Mouse (Mus musculus) liver, postnatal 0 days (tissue): ENCODE data around the gene Dexi.

Experiments
- CTCF ChIP-seq: sonication (generic); IDR thresholded peaks from 2 replicates; pipeline ENCODE4 v1.5.1; 2016; ENCODE audit warnings: antibody characterized with exemption, low read depth
- EP300 ChIP-seq: IDR thresholded peaks from 2 replicates; pipeline ENCODE4 v1.6.1; 2016; ENCODE audit warnings: antibody characterized with exemption, low read depth, mild to moderate bottlenecking

DNA sequence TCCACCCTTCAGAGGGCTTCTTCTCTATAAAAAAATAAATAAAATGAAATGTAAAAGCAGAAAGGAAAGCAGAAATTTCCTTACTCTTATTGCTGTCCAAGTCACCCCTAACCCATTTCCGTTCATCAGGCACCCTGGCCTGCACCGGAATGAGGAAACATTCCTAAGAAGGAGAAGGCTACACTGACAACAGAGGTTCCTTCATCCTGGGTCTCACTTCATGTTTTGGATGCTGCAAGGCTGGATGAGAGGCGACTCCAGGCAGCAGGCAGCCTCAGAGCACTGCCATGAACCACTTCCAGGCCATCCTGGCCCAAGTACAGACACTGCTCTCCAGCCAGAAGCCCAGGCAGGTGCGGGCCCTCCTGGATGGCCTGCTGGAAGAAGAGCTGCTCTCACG, 63.0 kb downstream of the Dexi start, which contains the start of gene Ciita:
- TF ChIP-seq CTCF (no peak), EP300 (no peak)
